Mouse (Mus musculus) embryonic facial prominence, embryonic 12.5 days (tissue): ENCODE data around the gene Mrpl54. TPM values are rescaled to one million over a fixed set of nuclear protein-coding genes. Genes with fewer than 3 reads are reported as not detected.

Experiments
- ATAC-seq: fragments of 200-750 bp; cut with Nextera tagmentation; 2 replicates; pipeline ENCODE4 v1.8.0; 2017; ENCODE audit not compliant: insufficient number of reproducible peaks, insufficient read depth, low FRiP score, low TSS enrichment
- H3K27ac ChIP-seq: fragments of 300-500 bp; sonication (generic); 2 replicates; pipeline ENCODE4 v1.5.1; 2016; ENCODE audit warnings: mild to moderate bottlenecking
- H3K27me3 ChIP-seq: fragments of 300-500 bp; sonication (generic); 2 replicates; pipeline ENCODE4 v1.6.1; 2016; ENCODE audit warnings: mild to moderate bottlenecking, moderate library complexity
- H3K36me3 ChIP-seq: fragments of 300-500 bp; sonication (generic); 2 replicates; pipeline ENCODE4 v1.6.1; 2016; ENCODE audit warnings: mild to moderate bottlenecking
- H3K4me1 ChIP-seq: fragments of 300-500 bp; sonication (generic); 2 replicates; pipeline ENCODE4 v1.6.1; 2016
- H3K4me2 ChIP-seq: fragments of 300-500 bp; sonication (generic); replicated peaks from 2 replicates; pipeline ENCODE4 v1.6.1; 2016; ENCODE audit warnings: mild to moderate bottlenecking, moderate library complexity
- H3K4me3 ChIP-seq: fragments of 300-500 bp; sonication (generic); 2 replicates; pipeline ENCODE4 v1.5.1; 2016; ENCODE audit warnings: mild to moderate bottlenecking
- H3K9ac ChIP-seq: fragments of 300-500 bp; sonication (generic); 2 replicates; pipeline ENCODE4 v1.6.1; 2016; ENCODE audit warnings: mild to moderate bottlenecking, moderate library complexity
- H3K9me3 ChIP-seq: fragments of 300-500 bp; sonication (generic); 2 replicates; pipeline ENCODE4 v1.6.1; 2016; ENCODE audit warnings: mild to moderate bottlenecking, moderate library complexity
- WGBS: fragments of 180-500 bp; shearing (Covaris S2); methylation state at CpG from one replicate; pipeline ENCODE4 v1.1.7; 2016; 5-methylcytosine and 5-hydroxymethylcytosine counted together
- polyA plus RNA-seq: library from polyadenylated mRNA; unstranded; fragments of >200 nt; fragmentation: Nextera tagmentation; extraction: Ambion mirVana; gene quantifications from 2 replicates; pipeline ENCODE4 v1.2.1, GENCODE M21; 2016

The Mrpl54 gene
- polyA plus RNA-seq, 1 experiment from 2014 or later: 194 TPM

GRCm38 (mm10) chr10:81302781-81303218, 36.1 kb upstream of the Mrpl54 start:
- Histone ChIP-seq H3K36me3 (peaks cover 31% of the 10 kb centered on the region), H3K9me3 (no peaks in the 10 kb centered on the region), H3K4me2 (no peak overlapping the region), H3K4me3 (no peak overlapping the region), H3K27ac (no peak overlapping the region), H3K27me3 (no peaks in the 10 kb centered on the region), H3K4me1 (0 out of 2 replicates have a peak, but pooled peaks cover 18% of the 10 kb centered on the region), H3K9ac (no peak overlapping the region)
- 67% methylated on average over 14 of the region's 14 CpGs for WGBS
- no peak for ATAC-seq

GRCm38 (mm10) chr10:81302288-81302687, 35.6 kb upstream of the Mrpl54 start:
- peaks cover 26% of the 10 kb centered on the region for H3K36me3 ChIP-seq
- ATAC-seq: no peak
- no peaks in the 10 kb centered on the region for H3K9me3 ChIP-seq
- WGBS: 61% methylated on average over 4 of the region's 4 CpGs
- H3K27me3 ChIP-seq: no peaks in the 10 kb centered on the region
- no peak overlapping the region for H3K9ac ChIP-seq
- H3K4me3 ChIP-seq: no peak overlapping the region
- peak overlapping the region; percentile 51 for H3K27ac ChIP-seq
- H3K4me2 ChIP-seq: no peak overlapping the region
- H3K4me1 ChIP-seq: 0 out of 2 replicates have a peak, but pooled peaks cover 21% of the 10 kb centered on the region

- H3K9ac ChIP-seq: no peak overlapping the region
- H3K27ac ChIP-seq: no peak overlapping the region
- 0 out of 2 replicates have a peak, but pooled peaks cover 23% of the 10 kb centered on the region for H3K4me1 ChIP-seq
- H3K4me3 ChIP-seq: no peak overlapping the region
- no peak for ATAC-seq
- H3K36me3 ChIP-seq: peaks cover 17% of the 10 kb centered on the region
- H3K9me3 ChIP-seq: no peaks in the 10 kb centered on the region
- no peaks in the 10 kb centered on the region for H3K27me3 ChIP-seq
- no peak overlapping the region for H3K4me2 ChIP-seq
- WGBS: 76% methylated on average over 9 of the region's 9 CpGs
These were observed 34.6 kb upstream of the Mrpl54 start for GRCm38 (mm10) chr10:81301321-81301720.

GRCm38 (mm10) chr10:81300352-81300907, 33.7 kb upstream of the Mrpl54 start:
- H3K4me1 ChIP-seq: peaks cover 23% of the 10 kb centered on the region; the same call in 1 of the 2 replicates
- 83% methylated on average over 9 of the region's 9 CpGs for WGBS

GRCm38 (mm10) chr10:81299585-81300351, 33.0 kb upstream of the Mrpl54 start:
- 0 out of 2 replicates have a peak overlapping the region, but pooled peaks have one; percentile 1 for H3K9ac ChIP-seq
- H3K4me3 ChIP-seq: no peak overlapping the region
- H3K4me2 ChIP-seq: no peak overlapping the region
- no peaks in the 10 kb centered on the region for H3K9me3 ChIP-seq
- H3K27ac ChIP-seq: no peak overlapping the region
- no peaks in the 10 kb centered on the region for H3K27me3 ChIP-seq
- H3K4me1 ChIP-seq: peaks cover 29% of the 10 kb centered on the region
- H3K36me3 ChIP-seq: 0 out of 2 replicates have a peak, but pooled peaks cover 6% of the 10 kb centered on the region
- no peak for ATAC-seq
- WGBS: 91% methylated on average over 14 of the region's 14 CpGs

More at GRCm38 (mm10) chr10:81300352-81300907, 33.7 kb upstream of the Mrpl54 start:
- Histone ChIP-seq H3K27me3 (no peaks in the 10 kb centered on the region), H3K27ac (no peak overlapping the region), H3K9me3 (no peaks in the 10 kb centered on the region), H3K36me3 (0 out of 2 replicates have a peak, but pooled peaks cover 8% of the 10 kb centered on the region), H3K9ac (0 out of 2 replicates have a peak overlapping the region, but pooled peaks have one; percentile 1), H3K4me2 (no peak overlapping the region), H3K4me3 (no peak overlapping the region)
- ATAC-seq: no peak

GRCm38 (mm10) chr10:81298369-81299100, 31.8 kb upstream of the Mrpl54 start:
- H3K27ac ChIP-seq: no peak overlapping the region
- H3K9me3 ChIP-seq: no peaks in the 10 kb centered on the region
- no peak overlapping the region for H3K4me2 ChIP-seq
- H3K27me3 ChIP-seq: no peaks in the 10 kb centered on the region
- no peak overlapping the region for H3K9ac ChIP-seq
- no peak for ATAC-seq
- peaks cover 36% of the 10 kb centered on the region for H3K4me1 ChIP-seq
- 0 out of 2 replicates have a peak, but pooled peaks cover 6% of the 10 kb centered on the region for H3K36me3 ChIP-seq
- no peak overlapping the region for H3K4me3 ChIP-seq
- WGBS: 90% methylated on average over 17 of the region's 17 CpGs

GRCm38 (mm10) chr10:81297845-81298244, 31.1 kb upstream of the Mrpl54 start:
- no peak overlapping the region for H3K9ac ChIP-seq
- H3K27me3 ChIP-seq: no peaks in the 10 kb centered on the region
- no peak overlapping the region for H3K4me3 ChIP-seq
- H3K27ac ChIP-seq: no peak overlapping the region
- no peak for ATAC-seq
- WGBS: 40% methylated on average over 10 of the region's 10 CpGs
- no peaks in the 10 kb centered on the region for H3K9me3 ChIP-seq
- H3K36me3 ChIP-seq: 0 out of 2 replicates have a peak, but pooled peaks cover 6% of the 10 kb centered on the region
- H3K4me2 ChIP-seq: no peak overlapping the region
- H3K4me1 ChIP-seq: peaks cover 30% of the 10 kb centered on the region

GRCm38 (mm10) chr10:81297246-81297645, 30.5 kb upstream of the Mrpl54 start:
- Histone ChIP-seq H3K4me2 (no peak overlapping the region), H3K9ac (no peak overlapping the region), H3K27ac (no peak overlapping the region), H3K4me1 (peaks cover 30% of the 10 kb centered on the region), H3K36me3 (0 out of 2 replicates have a peak, but pooled peaks cover 6% of the 10 kb centered on the region), H3K4me3 (no peak overlapping the region), H3K9me3 (no peaks in the 10 kb centered on the region), H3K27me3 (no peaks in the 10 kb centered on the region)
- no peak for ATAC-seq
- WGBS: 73% methylated on average over 6 of the region's 6 CpGs

- no peaks in the 10 kb centered on the region for H3K36me3 ChIP-seq
- 94% methylated on average over 6 of the region's 6 CpGs for WGBS
- H3K9ac ChIP-seq: peak overlapping the region; percentile 78; the same call in 1 of the 2 replicates
- H3K4me1 ChIP-seq: peaks cover 38% of the 10 kb centered on the region
- no peak overlapping the region for H3K27ac ChIP-seq
- no peak overlapping the region for H3K4me2 ChIP-seq
- no peak for ATAC-seq
- no peaks in the 10 kb centered on the region for H3K9me3 ChIP-seq
- peaks cover 18% of the 10 kb centered on the region for H3K27me3 ChIP-seq
- no peak overlapping the region for H3K4me3 ChIP-seq
These were observed 28.5 kb upstream of the Mrpl54 start for GRCm38 (mm10) chr10:81295185-81295584.

- 48% methylated on average over 8 of the region's 8 CpGs for WGBS
These were observed 27.7 kb upstream of the Mrpl54 start for GRCm38 (mm10) chr10:81294442-81294841.

GRCm38 (mm10) chr10:81293334-81294030, 26.7 kb upstream of the Mrpl54 start:
- Histone ChIP-seq H3K9ac (peak overlapping the region; percentile 78), H3K27ac (peak overlapping the region; percentile 64), H3K4me1 (peaks cover 32% of the 10 kb centered on the region), H3K27me3 (peaks cover 23% of the 10 kb centered on the region), H3K4me2 (peak overlapping the region; percentile 98), H3K4me3 (peak overlapping the region; percentile 67), H3K9me3 (no peaks in the 10 kb centered on the region), H3K36me3 (no peaks in the 10 kb centered on the region)
- WGBS: 3% methylated on average over 25 of the region's 25 CpGs
- ATAC-seq: no peak; the same call in 1 of the 2 replicates

More at GRCm38 (mm10) chr10:81294442-81294841, 27.7 kb upstream of the Mrpl54 start:
- Histone ChIP-seq H3K27ac (no peak overlapping the region), H3K4me3 (peak overlapping the region; percentile 67), H3K36me3 (no peaks in the 10 kb centered on the region), H3K9ac (peak overlapping the region; percentile 78), H3K4me1 (peaks cover 38% of the 10 kb centered on the region), H3K4me2 (peak overlapping the region; percentile 98), H3K9me3 (no peaks in the 10 kb centered on the region), H3K27me3 (peaks cover 23% of the 10 kb centered on the region)
- ATAC-seq: no peak
